Mouse (Mus musculus) limb, embryonic 14.5 days (tissue): ENCODE measurements around the gene Ccdc160. TPM values are rescaled to one million over a fixed set of nuclear protein-coding genes. Genes with fewer than 3 reads are reported as not detected.

ENCODE experiments used
- ATAC-seq: fragments of 200-750 bp; cut with Nextera tagmentation; 2 replicates; pipeline ENCODE4 v1.8.0; 2017; ENCODE audit warnings: low read depth, moderate number of reproducible peaks, moderate TSS enrichment; ENCODE audit not compliant: low FRiP score
- DNase-seq: peaks from one replicate; pipeline ENCODE4 v3.0.0-alpha.2; 2015; ENCODE audit warnings: low spot score
- H3K27ac ChIP-seq: fragments of 300-500 bp; sonication (generic); replicated peaks from 2 replicates; pipeline ENCODE4 v1.5.1; 2014; ENCODE audit warnings: low read depth, mild to moderate bottlenecking, low read length, moderate library complexity, mixed read lengths
- H3K27me3 ChIP-seq: fragments of 300-500 bp; sonication (generic); 2 replicates; pipeline ENCODE4 v1.6.1; 2014; ENCODE audit warnings: low read length, mixed read lengths; ENCODE audit not compliant: control insufficient read depth, insufficient read depth
- H3K36me3 ChIP-seq: fragments of 300-500 bp; sonication (generic); 2 replicates; pipeline ENCODE4 v1.6.1; 2014; ENCODE audit warnings: mild to moderate bottlenecking, low read length, moderate library complexity, mixed read lengths; ENCODE audit not compliant: control insufficient read depth, insufficient read depth
- H3K4me1 ChIP-seq: fragments of 300-500 bp; sonication (generic); 2 replicates; pipeline ENCODE4 v1.6.1; 2014; ENCODE audit warnings: antibody characterized with exemption, low read length, mixed read lengths; ENCODE audit not compliant: control insufficient read depth, insufficient read depth
- H3K4me2 ChIP-seq: fragments of 300-500 bp; sonication (generic); replicated peaks from 2 replicates; pipeline ENCODE4 v1.6.1; 2014; ENCODE audit warnings: low read depth, mild to moderate bottlenecking, low read length, moderate library complexity; ENCODE audit not compliant: severe bottlenecking
- H3K4me3 ChIP-seq: fragments of 300-500 bp; sonication (generic); replicated peaks from 2 replicates; pipeline ENCODE4 v1.5.1; 2014; ENCODE audit warnings: low read length
- H3K9ac ChIP-seq: fragments of 300-500 bp; sonication (generic); 2 replicates; pipeline ENCODE4 v1.6.1; 2014; ENCODE audit warnings: mild to moderate bottlenecking, low read depth, low read length, moderate library complexity; ENCODE audit not compliant: severe bottlenecking
- H3K9me3 ChIP-seq: fragments of 300-500 bp; sonication (generic); 2 replicates; pipeline ENCODE4 v1.6.1; 2016; ENCODE audit warnings: low read length; ENCODE audit not compliant: control insufficient read depth
- POLR2A ChIP-seq: fragments of 200-500 bp; IDR thresholded peaks from 2 replicates; pipeline ENCODE4 v1.8.0; 2012; ENCODE audit warnings: inconsistent platforms, mild to moderate bottlenecking, moderate library complexity, borderline replicate concordance; ENCODE audit not compliant: insufficient read depth, insufficient read length; ENCODE audit errors: extremely low read depth
- WGBS: fragments of 180-500 bp; shearing (Covaris S2); extraction: QIAGEN DNeasy Blood & Tissue Kit; methylation state at CpG from one replicate; pipeline ENCODE4 v1.1.7; 2014; 5-methylcytosine and 5-hydroxymethylcytosine counted together
- polyA plus RNA-seq, 2 experiments: library from polyadenylated mRNA; depleted of rRNA in 1 of 2; stranded (reverse) in 1 of 2; unstranded in 1 of 2; fragments of >200 nt; fragmentation: Nextera tagmentation in 1 of 2; extraction: Ambion mirVana in 1 of 2; gene quantifications; 2 replicates each; pipeline versions ENCODE4 v1.2.1 to v1.2.3; 2012 to 2014

Ccdc160 gene
- polyA plus RNA-seq, 2 experiments: 0.23 to 0.25 TPM

GRCm38 (mm10) chrX:52746849-52747248 is 44.2 kb upstream of the Ccdc160 start:
- DNase-seq (no peak), ATAC-seq (no peak)
- WGBS: 42% methylated on average over 1 of the region's 1 CpGs
- no peaks in the 10 kb centered on the region for H3K4me1 ChIP-seq
- H3K27me3 ChIP-seq: peaks cover 16% of the 10 kb centered on the region; the same call in 1 of the 2 replicates
- no peak overlapping the region for H3K9ac ChIP-seq
- no peak overlapping the region for H3K4me3 ChIP-seq
- no peak for TF ChIP-seq POLR2A
- H3K4me2 ChIP-seq: no peak overlapping the region
- no peak overlapping the region for H3K27ac ChIP-seq
- no peaks in the 10 kb centered on the region for H3K9me3 ChIP-seq
- H3K36me3 ChIP-seq: no peaks in the 10 kb centered on the region

GRCm38 (mm10) chrX:52753491-52754085 is 37.4 kb upstream of the Ccdc160 start:
- Histone ChIP-seq H3K27me3 (no peaks in the 10 kb centered on the region), H3K4me1 (no peaks in the 10 kb centered on the region), H3K4me2 (no peak overlapping the region), H3K9me3 (no peaks in the 10 kb centered on the region), H3K9ac (no peak overlapping the region), H3K27ac (no peak overlapping the region), H3K4me3 (no peak overlapping the region), H3K36me3 (no peaks in the 10 kb centered on the region)
- no peak for ATAC-seq
- no peak for DNase-seq
- TF ChIP-seq POLR2A: no peak
- WGBS: 24% methylated on average over 6 of the region's 6 CpGs

- no peak overlapping the region for H3K9ac ChIP-seq
- H3K4me1 ChIP-seq: no peaks in the 10 kb centered on the region
- DNase-seq: no peak
- no peak overlapping the region for H3K27ac ChIP-seq
- H3K27me3 ChIP-seq: no peaks in the 10 kb centered on the region
- no peaks in the 10 kb centered on the region for H3K9me3 ChIP-seq
- H3K4me2 ChIP-seq: no peak overlapping the region
- TF ChIP-seq POLR2A: no peak
- no peaks in the 10 kb centered on the region for H3K36me3 ChIP-seq
- ATAC-seq: no peak
- no peak overlapping the region for H3K4me3 ChIP-seq
- 81% methylated on average over 3 of the region's 3 CpGs for WGBS
Observed at GRCm38 (mm10) chrX:52757164-52757563, 33.8 kb upstream of the Ccdc160 start.

GRCm38 (mm10) chrX:52759232-52759631 is 31.8 kb upstream of the Ccdc160 start:
- no peak overlapping the region for H3K9ac ChIP-seq
- H3K27ac ChIP-seq: no peak overlapping the region
- TF ChIP-seq POLR2A: no peak
- ATAC-seq: no peak
- no peak overlapping the region for H3K4me2 ChIP-seq
- no peaks in the 10 kb centered on the region for H3K4me1 ChIP-seq
- H3K36me3 ChIP-seq: no peaks in the 10 kb centered on the region
- no peaks in the 10 kb centered on the region for H3K9me3 ChIP-seq
- no peak for DNase-seq
- WGBS: 77% methylated on average over 2 of the region's 2 CpGs
- H3K4me3 ChIP-seq: no peak overlapping the region
- no peaks in the 10 kb centered on the region for H3K27me3 ChIP-seq

GRCm38 (mm10) chrX:52760191-52760945 is 30.6 kb upstream of the Ccdc160 start:
- Histone ChIP-seq H3K9ac (no peak overlapping the region), H3K4me2 (no peak overlapping the region), H3K27me3 (no peaks in the 10 kb centered on the region), H3K36me3 (no peaks in the 10 kb centered on the region), H3K4me1 (no peaks in the 10 kb centered on the region), H3K4me3 (no peak overlapping the region), H3K27ac (no peak overlapping the region), H3K9me3 (no peaks in the 10 kb centered on the region)
- WGBS: 52% methylated on average over 4 of the region's 4 CpGs
- ATAC-seq (no peak), DNase-seq (no peak)
- TF ChIP-seq POLR2A: no peak

- DNase-seq (no peak), ATAC-seq (no peak)
- Histone ChIP-seq H3K9ac (no peak overlapping the region), H3K4me3 (no peak overlapping the region), H3K27me3 (no peaks in the 10 kb centered on the region), H3K36me3 (no peaks in the 10 kb centered on the region), H3K4me2 (no peak overlapping the region), H3K9me3 (no peaks in the 10 kb centered on the region), H3K4me1 (no peaks in the 10 kb centered on the region), H3K27ac (no peak overlapping the region)
- 59% methylated on average over 4 of the region's 4 CpGs for WGBS
- no peak for TF ChIP-seq POLR2A
Observed at GRCm38 (mm10) chrX:52762221-52762620, 28.8 kb upstream of the Ccdc160 start.
